Comparison of ENCODE assay signal across 10 mouse cellular contexts in genomic region chr19:43386041-43386952, GRCm38 (mm10). TPM values are rescaled to one million over a fixed set of nuclear protein-coding genes. Genes with fewer than 3 reads are reported as not detected.
DNase-seq lines count a peak whose midpoint lies in the region; ATAC-seq lines count a peak whose summit lies in the region.
"Had no signal": no experiment of that assay in that cellular context is flagged by ENCODE, and none has a peak within 500 bp of the region (broad histone marks: within the 10 kb centered on the region; RNA-seq: fewer than 3 reads in every experiment).

No protein-coding gene starts in this region.

- H3K4me1 ChIP-seq in heart, embryonic 14.5 days (ENCODE audit: control insufficient read depth in 2 of 2, insufficient read depth in 2 of 2, low read length in 2 of 2), result peaks cover 9 to 23% of the 10 kb centered on the region in 2 experiments; a peak in 3 of 4 replicates
- peaks cover 24% of the 10 kb centered on the region for H3K4me1 ChIP-seq in forebrain, embryonic 16.5 days (replicated peaks; ENCODE audit: control insufficient read depth, insufficient read depth, low read length)
- H3K4me1 ChIP-seq in liver, embryonic 13.5 days (replicated peaks), result no peaks in the 10 kb centered on the region

- no peak for DNase-seq in heart, adult 8-10 months (ENCODE audit: low spot score)
- DNase-seq in R1 (ENCODE audit: low read depth, low spot score), result peak; percentile 34
- DNase-seq in liver, embryonic 13.5 days, result no peak
- peak; percentile 14 for DNase-seq in yolk sac, embryonic 10.5 days (ENCODE audit: low spot score)
- DNase-seq in natural killer cell, adult 2 months (ENCODE audit: low spot score in 2 of 2), result no peak
- no peak for DNase-seq in ovary, postnatal 36 days (ENCODE audit: low spot score)

- peak overlapping the region; percentile 25; the same call in 1 of the 2 replicates for H3K9ac ChIP-seq in heart, embryonic 14.5 days (ENCODE audit: low read length)
- no peak overlapping the region for H3K9ac ChIP-seq in forebrain, embryonic 16.5 days (replicated peaks; ENCODE audit: low read depth, low read length)
- H3K9ac ChIP-seq in liver, embryonic 13.5 days, result no peak overlapping the region

- no peaks in the 10 kb centered on the region for H3K9me3 ChIP-seq in heart, embryonic 14.5 days (ENCODE audit: control insufficient read depth, low read length)
- H3K9me3 ChIP-seq in forebrain, embryonic 16.5 days (ENCODE audit: control insufficient read depth, low read length), result no peaks in the 10 kb centered on the region
- no peaks in the 10 kb centered on the region for H3K9me3 ChIP-seq in liver, embryonic 13.5 days (replicated peaks)

- peaks cover 74% of the 10 kb centered on the region for H3K27me3 ChIP-seq in heart, embryonic 14.5 days (ENCODE audit: control insufficient read depth, insufficient read depth, low read length)
- peaks cover 60% of the 10 kb centered on the region for H3K27me3 ChIP-seq in forebrain, embryonic 16.5 days (replicated peaks; ENCODE audit: control insufficient read depth, insufficient read depth, low read length)
- peaks cover 77% of the 10 kb centered on the region for H3K27me3 ChIP-seq in liver, embryonic 13.5 days

- H3K4me3 ChIP-seq in heart, embryonic 14.5 days (ENCODE audit: control insufficient read depth in 1 of 2, insufficient read depth in 1 of 2, low read depth in 1 of 2, low read length in 2 of 2), result peak overlapping the region; percentile 22 to 39
- H3K4me3 ChIP-seq in forebrain, embryonic 16.5 days (replicated peaks; ENCODE audit: low read length), result peak overlapping the region; percentile 40
- H3K4me3 ChIP-seq in liver, embryonic 13.5 days (replicated peaks), result no peak overlapping the region

- ATAC-seq in heart, embryonic 14.5 days (ENCODE audit: insufficient number of reproducible peaks, insufficient read depth, low FRiP score, low read depth), result no peak
- no peak for ATAC-seq in forebrain, embryonic 16.5 days
- ATAC-seq in liver, embryonic 13.5 days (ENCODE audit: low read depth), result no peak

- H3K27ac ChIP-seq in heart, embryonic 14.5 days (replicated peaks in 1 of 2; ENCODE audit: control insufficient read depth in 1 of 2, insufficient read depth in 1 of 2, low read depth in 2 of 2, low read length in 2 of 2), result no peak overlapping the region
- no peak overlapping the region for H3K27ac ChIP-seq in forebrain, embryonic 16.5 days (ENCODE audit: low read length)
- H3K27ac ChIP-seq in liver, embryonic 13.5 days, result no peak overlapping the region

- peak overlapping the region; percentile 68 for H3K4me2 ChIP-seq in heart, embryonic 14.5 days (ENCODE audit: low read length)
- H3K4me2 ChIP-seq in forebrain, embryonic 16.5 days (ENCODE audit: low read length), result peak overlapping the region; percentile 58
- H3K4me2 ChIP-seq in liver, embryonic 13.5 days, result 0 out of 2 replicates have a peak overlapping the region, but pooled peaks have one; percentile 1

- H3K36me3 ChIP-seq in heart, embryonic 14.5 days (ENCODE audit: control insufficient read depth, insufficient read depth, low read length), result no peaks in the 10 kb centered on the region
- H3K36me3 ChIP-seq in forebrain, embryonic 16.5 days (ENCODE audit: control insufficient read depth, insufficient read depth), result no peaks in the 10 kb centered on the region
- H3K36me3 ChIP-seq in liver, embryonic 13.5 days, result no peaks in the 10 kb centered on the region

- under 1% methylated on average over 48 of the region's 48 CpGs for WGBS in heart, embryonic 14.5 days
- WGBS in forebrain, embryonic 16.5 days, result under 1% methylated on average over 48 of the region's 48 CpGs
- WGBS in liver, embryonic 13.5 days (ENCODE audit: insufficient replicate concordance), result 1% methylated on average over 48 of the region's 48 CpGs

RNA-seq across cellular contexts. Expression of gene Hpse2, which starts 1.9 kb away (rescaled TPM):
- polyA plus RNA-seq in heart, embryonic 14.5 days (2014; fragmentation: Nextera tagmentation; extraction: Ambion mirVana), result 1.1 TPM in 2 replicates
- total RNA-seq in heart, adult 8-10 months (2022), result under 1 TPM in 2 of 4 experiments, not detected in 2; 0.06 to 0.57 TPM
- 0.11 and 0.13 TPM in 2 replicates for polyA plus RNA-seq in forebrain, embryonic 16.5 days (2015; fragmentation: Nextera tagmentation; extraction: Ambion mirVana)
- polyA plus RNA-seq in liver, embryonic 13.5 days (2015; fragmentation: Nextera tagmentation; extraction: Ambion mirVana), result 0.02 TPM in 1 of 2 replicates, not detected in the other
- total RNA-seq: MEL had no signal

RNA-seq across cellular contexts. Expression of gene Cnnm1, which starts 53.9 kb away (rescaled TPM):
- polyA plus RNA-seq in heart, embryonic 14.5 days (2014; fragmentation: Nextera tagmentation; extraction: Ambion mirVana), result 0.08 and 0.32 TPM in 2 replicates
- total RNA-seq in heart, adult 8-10 months (2022), result under 1 TPM in 3 of 4 experiments, not detected in 1; 0.11 to 0.38 (median 0.22) TPM
- 1.8 and 2.1 TPM in 2 replicates for polyA plus RNA-seq in forebrain, embryonic 16.5 days (2015; fragmentation: Nextera tagmentation; extraction: Ambion mirVana)
- 0.07 and 0.37 TPM in 2 replicates for polyA plus RNA-seq in liver, embryonic 13.5 days (2015; fragmentation: Nextera tagmentation; extraction: Ambion mirVana)
- total RNA-seq: hematopoietic stem cell, adult 5-6 weeks; MEL had no signal

Comparison
In these comparisons a context has a peak if more than half of its experiments do, and no peak if none do; other contexts are left out.
1. H3K4me2 ChIP-seq: peak in every context shown above with its lines; median percentile 68 in heart, embryonic 14.5 days; 58 in forebrain, embryonic 16.5 days; 1 in liver, embryonic 13.5 days.
2. DNase-seq: peak in R1 (single experiment) and yolk sac, embryonic 10.5 days (single experiment); none in heart, adult 8-10 months (single experiment), liver, embryonic 13.5 days (single experiment), natural killer cell, adult 2 months (0 of 2) and ovary, postnatal 36 days (single experiment).